Mouse (Mus musculus) lung, adult 2 months (tissue): ENCODE data around the gene Cep126. TPM values are rescaled to one million over a fixed set of nuclear protein-coding genes. Genes with fewer than 3 reads are reported as not detected.

Source experiments
- DNase-seq: peaks from one replicate; pipeline ENCODE4 v3.0.0; 2022
- H3K4me1 ChIP-seq: fragments of 200-500 bp; 2 replicates; pipeline ENCODE4 v1.6.1; 2011; ENCODE audit warnings: low read length; ENCODE audit not compliant: control insufficient read depth, insufficient read depth
- H3K4me3 ChIP-seq: fragments of 200-500 bp; replicated peaks from 2 replicates; pipeline ENCODE3; 2011; ENCODE audit warnings: low read depth, mild to moderate bottlenecking, control low read depth, low read length; ENCODE audit errors: extremely low read depth
- CTCF ChIP-seq: fragments of 200-500 bp; IDR thresholded peaks from 2 replicates; pipeline ENCODE4 v1.5.1; 2011; ENCODE audit warnings: mild to moderate bottlenecking, low read length, control low read depth; ENCODE audit not compliant: insufficient read depth
- POLR2A ChIP-seq: fragments of 200-500 bp; IDR thresholded peaks from 2 replicates; pipeline ENCODE4 v1.6.1; 2011; ENCODE audit warnings: low read depth, mild to moderate bottlenecking, control low read depth, low read length, borderline replicate concordance; ENCODE audit errors: extremely low read depth
- WGBS: fragments of 180-500 bp; shearing (Covaris S2); methylation state at CpG from one replicate; pipeline ENCODE4 v1.1.7; 2018; 5-methylcytosine and 5-hydroxymethylcytosine counted together
- polyA plus RNA-seq: library from polyadenylated mRNA; depleted of rRNA; stranded (reverse); fragments of >200 nt; gene quantifications from 2 replicates; pipeline ENCODE4 v1.2.3, GENCODE M21; 2012; rRNA removed

Cep126 gene
- 2.8 and 3.6 TPM in 2 replicates for polyA plus RNA-seq

DNA sequence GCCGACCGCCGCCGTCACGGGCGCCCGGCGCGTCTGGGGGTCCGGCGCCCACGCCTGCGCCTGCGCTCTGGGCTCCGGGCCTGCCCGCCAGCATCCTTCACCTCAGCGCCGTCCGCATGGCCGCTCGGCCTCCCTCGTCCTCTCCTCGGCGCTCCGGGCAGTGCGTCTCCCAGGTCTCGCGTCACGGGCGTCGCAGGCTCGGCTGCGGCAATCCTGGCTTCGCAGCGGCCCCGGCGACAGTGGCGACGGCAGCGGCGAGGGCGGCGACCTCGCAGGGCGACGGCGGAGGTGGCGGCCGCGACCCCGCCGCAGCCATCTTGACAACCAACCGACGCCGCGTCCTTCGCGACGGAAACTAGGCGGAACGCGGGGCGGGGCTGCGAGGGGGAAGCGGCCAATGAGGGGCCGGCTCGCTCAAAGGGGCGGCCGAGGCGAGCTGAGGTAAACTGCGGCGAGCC lies at the start of gene Cep126:
Cep126 (minus strand) TSS at position 178 of the 458 bp plus-strand sequence.
- peaks cover 6% of the 10 kb centered on the region for H3K4me1 ChIP-seq
- H3K4me3 ChIP-seq: peak within 1 kb of the TSS; percentile 83
- peak; percentile 80 for DNase-seq
- TF ChIP-seq CTCF: no peak
- no peak for TF ChIP-seq POLR2A
- WGBS: under 1% methylated on average over 72 of the region's 72 CpGs

DNA sequence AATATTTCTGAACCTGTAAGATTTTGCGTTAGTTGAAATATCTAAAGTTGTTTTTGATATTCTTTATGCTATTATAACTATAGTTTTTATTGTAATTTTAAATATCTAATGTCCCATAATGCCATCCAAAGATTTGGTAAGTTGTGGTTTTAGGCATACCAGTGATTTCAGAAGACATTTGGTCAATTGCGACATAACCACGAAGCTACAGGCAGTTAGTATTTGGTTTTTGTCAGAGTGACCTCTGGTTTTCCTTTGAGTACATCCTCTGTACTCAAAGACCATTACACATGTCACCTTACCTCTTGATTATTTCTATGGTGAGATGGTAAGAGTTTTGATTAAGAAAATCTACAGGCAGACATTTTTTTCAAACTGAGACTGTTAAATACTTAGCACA lies 45.5 kb upstream of the Cep126 start:
- Histone ChIP-seq H3K4me3 (no peak overlapping the region), H3K4me1 (no peaks in the 10 kb centered on the region)
- DNase-seq: no peak
- WGBS: 74% methylated on average over 3 of the region's 3 CpGs
- TF ChIP-seq CTCF (no peak), POLR2A (no peak)

DNA sequence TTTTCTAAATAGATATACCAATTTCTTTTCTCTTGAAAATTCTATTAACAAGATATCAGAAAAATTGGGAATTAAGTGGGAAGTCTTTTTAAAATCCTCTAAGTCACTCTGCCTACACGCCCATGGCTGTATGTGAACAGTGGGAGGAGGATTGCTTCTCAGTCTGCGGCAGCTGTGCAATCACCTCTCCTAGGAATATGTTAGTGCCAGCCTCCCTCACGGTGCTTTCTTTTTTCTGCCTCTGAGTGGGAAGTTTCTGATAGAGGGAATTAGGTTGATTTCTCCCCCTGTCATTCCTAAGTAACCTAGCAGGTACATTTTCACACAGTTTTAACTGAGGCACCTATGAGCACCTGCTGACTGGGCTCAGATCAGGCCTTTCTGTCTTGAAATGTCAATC lies 43.0 kb upstream of the Cep126 start:
- H3K4me1 ChIP-seq: no peaks in the 10 kb centered on the region
- TF ChIP-seq POLR2A (no peak), CTCF (no peak)
- WGBS: 65% methylated on average over 3 of the region's 3 CpGs
- H3K4me3 ChIP-seq: no peak overlapping the region
- no peak for DNase-seq

DNA sequence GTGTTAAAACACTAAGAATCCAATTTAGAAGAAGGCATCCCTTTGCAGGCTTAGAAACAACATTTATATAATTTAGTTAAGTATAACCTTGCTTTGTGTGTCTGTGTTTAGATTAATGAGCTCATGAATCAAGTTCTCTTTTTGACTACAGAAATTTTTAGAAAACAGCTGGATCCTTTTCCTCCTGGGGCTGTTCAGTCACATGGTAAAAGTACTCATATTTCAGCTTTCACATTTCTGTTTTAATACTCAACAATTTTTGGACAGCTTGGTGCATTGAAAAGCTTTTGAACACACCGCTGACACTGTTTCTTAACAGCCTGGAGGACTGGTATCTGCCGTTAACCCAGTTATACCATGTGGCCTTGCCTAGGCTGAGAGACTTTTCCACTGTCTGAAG lies 22.9 kb upstream of the Cep126 start:
- Histone ChIP-seq H3K4me3 (no peak overlapping the region), H3K4me1 (no peaks in the 10 kb centered on the region)
- WGBS: 64% methylated on average over 2 of the region's 2 CpGs
- no peak for DNase-seq
- TF ChIP-seq POLR2A (no peak), CTCF (no peak)

DNA sequence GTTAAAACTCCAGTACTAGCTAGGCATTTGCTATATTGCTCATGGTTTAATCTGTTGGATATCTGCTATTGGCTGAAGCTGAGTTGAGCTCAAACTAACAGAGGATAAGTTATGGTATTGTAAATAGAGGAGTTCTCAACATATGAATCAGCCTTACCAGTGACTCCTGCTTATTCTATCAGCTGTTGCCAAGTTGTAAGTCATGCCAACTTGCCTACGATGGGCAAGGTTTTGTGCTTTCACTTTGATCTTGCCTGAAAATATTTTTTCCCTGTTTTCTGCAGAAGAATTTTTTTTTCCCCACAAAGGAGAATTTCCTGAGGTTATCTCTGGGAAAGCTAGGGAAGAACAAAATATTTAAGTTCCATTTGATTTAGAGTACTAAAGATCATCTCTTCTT lies 5.4 kb upstream of the Cep126 start:
- Histone ChIP-seq H3K4me1 (peaks cover 4% of the 10 kb centered on the region), H3K4me3 (no peak overlapping the region)
- 47% methylated on average over 1 of the region's 1 CpGs for WGBS
- TF ChIP-seq CTCF: no peak
- no peak for TF ChIP-seq POLR2A
- DNase-seq: no peak

DNA sequence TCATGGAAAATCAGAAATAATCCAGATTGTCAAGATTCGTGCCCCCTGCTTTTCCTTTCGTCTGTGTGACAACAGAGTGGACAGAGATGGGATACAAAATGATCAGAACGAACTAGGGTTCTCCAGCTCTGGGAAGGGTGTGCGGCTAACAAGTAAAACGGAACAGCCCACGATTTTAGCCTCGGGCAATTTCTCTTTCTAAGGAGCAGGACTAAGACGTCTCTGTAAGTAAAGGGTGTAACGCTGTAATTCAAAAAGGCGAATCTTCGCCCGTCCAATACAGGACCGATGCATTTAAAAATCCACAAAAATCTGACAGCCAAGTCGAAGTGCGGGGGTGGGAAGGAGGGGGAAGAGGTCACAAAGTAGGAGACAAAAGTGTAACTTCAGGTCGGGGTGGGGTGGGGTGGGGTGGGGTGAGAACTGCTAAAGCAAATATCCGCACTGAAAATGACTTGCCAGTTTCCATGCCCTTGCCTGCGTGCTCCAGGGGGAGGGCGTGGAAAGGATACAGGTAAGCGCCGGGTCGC lies 443 bp downstream of the Cep126 start:
- TF ChIP-seq CTCF (no peak), POLR2A (no peak)
- Histone ChIP-seq H3K4me3 (peak overlapping the region; percentile 83), H3K4me1 (peaks cover 6% of the 10 kb centered on the region)
- WGBS: 3% methylated on average over 22 of the region's 22 CpGs
- no peak for DNase-seq

DNA sequence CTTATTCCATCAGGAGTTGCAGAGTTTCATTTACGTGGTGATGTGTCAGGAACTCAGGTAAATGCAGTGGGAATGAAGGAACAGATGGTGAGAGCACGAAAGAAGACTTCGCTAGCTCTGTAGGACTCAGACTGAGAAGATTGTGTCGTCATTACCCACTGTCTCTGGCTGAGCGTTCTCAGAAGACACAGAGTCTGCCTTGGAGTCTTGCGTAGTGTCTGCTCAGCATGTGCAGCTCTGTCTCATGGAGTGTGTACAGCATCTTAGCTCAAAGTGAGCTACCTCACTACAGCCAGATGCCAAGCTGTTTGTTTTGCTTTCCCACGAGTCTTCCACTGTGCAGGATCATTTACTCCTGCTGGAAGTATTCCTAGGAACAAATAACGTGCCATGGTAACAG lies 10.6 kb downstream of the Cep126 start:
- DNase-seq: no peak
- Histone ChIP-seq H3K4me1 (no peaks in the 10 kb centered on the region), H3K4me3 (no peak overlapping the region)
- TF ChIP-seq POLR2A (no peak), CTCF (no peak)
- WGBS: 82% methylated on average over 8 of the region's 8 CpGs

DNA sequence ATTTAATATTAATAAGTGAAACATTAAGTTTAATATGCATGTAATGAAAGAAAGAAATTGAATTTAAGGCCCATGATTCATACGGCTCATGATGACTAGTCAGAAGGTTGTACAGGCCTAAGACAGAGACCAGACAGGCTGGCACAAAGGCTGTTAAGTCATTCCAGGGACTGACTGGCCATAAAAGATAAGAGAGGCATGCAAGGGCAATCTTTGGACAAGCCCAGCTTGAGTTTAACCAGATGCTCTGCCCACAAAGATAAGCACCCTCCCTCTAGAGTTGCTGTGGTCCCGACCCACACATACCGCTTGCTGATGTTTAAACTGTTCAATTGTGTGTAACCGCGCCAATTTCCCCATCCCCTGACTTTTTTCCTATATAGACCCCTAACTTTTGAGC lies 19.6 kb downstream of the Cep126 start:
- WGBS: 96% methylated on average over 5 of the region's 5 CpGs
- DNase-seq: no peak
- TF ChIP-seq CTCF (no peak), POLR2A (no peak)
- no peaks in the 10 kb centered on the region for H3K4me1 ChIP-seq
- H3K4me3 ChIP-seq: no peak overlapping the region

DNA sequence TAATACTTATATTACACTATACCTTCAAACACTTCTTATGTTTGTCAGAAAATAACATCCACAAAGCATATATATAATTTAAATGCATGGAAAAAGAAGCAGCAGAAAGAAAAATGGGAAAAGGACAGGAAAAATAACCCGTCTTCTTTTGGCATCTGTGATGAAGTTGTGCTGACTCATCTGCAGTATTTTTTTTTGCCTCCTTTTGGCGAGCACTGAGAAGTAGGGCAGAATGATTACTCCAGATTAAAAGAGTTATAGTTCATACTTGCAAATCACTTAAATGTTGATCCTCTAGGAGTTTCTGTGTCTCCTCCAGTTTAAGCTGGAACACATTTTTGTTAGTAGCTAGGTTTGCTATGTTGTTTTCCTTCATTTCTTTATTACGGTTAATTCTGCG lies 31.0 kb downstream of the Cep126 start:
- H3K4me1 ChIP-seq: no peaks in the 10 kb centered on the region
- H3K4me3 ChIP-seq: no peak overlapping the region
- TF ChIP-seq CTCF (no peak), POLR2A (no peak)
- no peak for DNase-seq
- 84% methylated on average over 4 of the region's 4 CpGs for WGBS

DNA sequence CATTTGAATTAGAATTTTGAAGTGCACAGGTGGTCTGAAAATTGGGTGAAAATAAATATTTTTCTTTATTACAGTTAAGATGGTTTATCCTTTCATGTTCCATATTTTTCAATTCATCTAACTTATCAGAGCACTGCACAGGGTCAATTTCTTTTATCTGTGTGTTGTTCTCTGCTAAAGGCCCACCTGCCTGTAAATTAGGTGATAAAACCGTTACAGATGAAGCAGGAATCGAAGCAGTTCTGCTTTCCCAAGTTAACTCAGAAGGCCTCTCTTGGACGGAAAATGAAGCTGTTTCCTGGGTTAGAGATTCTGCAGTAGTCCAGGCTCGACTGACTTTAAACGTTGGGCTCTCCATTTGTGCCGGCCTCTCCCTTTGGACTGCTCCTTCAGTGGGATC lies 33.1 kb downstream of the Cep126 start:
- WGBS: 70% methylated on average over 6 of the region's 6 CpGs
- no peaks in the 10 kb centered on the region for H3K4me1 ChIP-seq
- DNase-seq: no peak
- no peak overlapping the region for H3K4me3 ChIP-seq
- TF ChIP-seq POLR2A: no peak
- TF ChIP-seq CTCF: no peak
